Mouse (Mus musculus): ENCODE measurements around the gene Tnfsf12. TPM values are rescaled to one million over a fixed set of nuclear protein-coding genes. Genes with fewer than 3 reads are reported as not detected.

The Tnfsf12 gene
- total and polyA plus RNA-seq, 2 experiments from 2014 or later, result 4.5 to 6.2 TPM

- Histone ChIP-seq H3K27me3 (ENCODE audit: insufficient read depth, low read length) (no peaks in the 10 kb centered on the region), H3K9me3 (ENCODE audit: low read length) (no peaks in the 10 kb centered on the region), H3K4me3 (ENCODE audit: low read depth, low read length) (no peak overlapping the region), H3K36me3 (ENCODE audit: insufficient read depth, low read length) (no peaks in the 10 kb centered on the region), H3K27ac (ENCODE audit: low read depth, low read length) (no peak overlapping the region), H3K4me1 (ENCODE audit: insufficient read depth, low read length) (peaks cover 5% of the 10 kb centered on the region; the same call in 1 of the 2 replicates), H3K4me2 (ENCODE audit: low read depth, low read length, poor library complexity, severe bottlenecking) (no peak overlapping the region), H3K9ac (replicated peaks; ENCODE audit: low read length, poor library complexity, severe bottlenecking) (no peak overlapping the region)
- 74% methylated on average over 1 of the region's 1 CpGs for WGBS
- no peak for DNase-seq (ENCODE audit: low spot score)
- TF ChIP-seq CTCF (IDR thresholded peaks at IDR 0.05), result no peak
- no peak for ATAC-seq (ENCODE audit: low FRiP score)
Observed at GRCm38 (mm10) chr11:69699595-69699994, 3.9 kb upstream of the Tnfsf12 start.

- DNase-seq (ENCODE audit: low spot score), result no peak
- Histone ChIP-seq H3K27me3 (ENCODE audit: insufficient read depth, low read length) (no peaks in the 10 kb centered on the region), H3K4me3 (ENCODE audit: low read depth, low read length) (no peak overlapping the region), H3K9me3 (ENCODE audit: low read length) (no peaks in the 10 kb centered on the region), H3K4me1 (ENCODE audit: insufficient read depth, low read length) (peaks cover 5% of the 10 kb centered on the region; the same call in 1 of the 2 replicates), H3K27ac (ENCODE audit: low read depth, low read length) (no peak overlapping the region), H3K9ac (replicated peaks; ENCODE audit: low read length, poor library complexity, severe bottlenecking) (no peak overlapping the region), H3K4me2 (ENCODE audit: low read depth, low read length, poor library complexity, severe bottlenecking) (no peak overlapping the region), H3K36me3 (ENCODE audit: insufficient read depth, low read length) (no peaks in the 10 kb centered on the region)
- peak; percentile 37 for TF ChIP-seq CTCF (IDR thresholded peaks at IDR 0.05)
- ATAC-seq (ENCODE audit: low FRiP score), result no peak
- WGBS, result 74% methylated on average over 5 of the region's 5 CpGs
Observed at GRCm38 (mm10) chr11:69698574-69698973, 2.9 kb upstream of the Tnfsf12 start.

- Histone ChIP-seq H3K4me3 (ENCODE audit: low read depth, low read length) (no peak overlapping the region), H3K27ac (ENCODE audit: low read depth, low read length) (no peak overlapping the region), H3K4me2 (ENCODE audit: low read depth, low read length, poor library complexity, severe bottlenecking) (no peak overlapping the region), H3K36me3 (ENCODE audit: insufficient read depth, low read length) (no peaks in the 10 kb centered on the region), H3K9ac (replicated peaks; ENCODE audit: low read length, poor library complexity, severe bottlenecking) (no peak overlapping the region), H3K27me3 (ENCODE audit: insufficient read depth, low read length) (no peaks in the 10 kb centered on the region), H3K4me1 (ENCODE audit: insufficient read depth, low read length) (peaks cover 5% of the 10 kb centered on the region; the same call in 1 of the 2 replicates), H3K9me3 (ENCODE audit: low read length) (no peaks in the 10 kb centered on the region)
- DNase-seq (ENCODE audit: low spot score) (no peak), ATAC-seq (ENCODE audit: low FRiP score) (no peak)
- TF ChIP-seq CTCF (IDR thresholded peaks at IDR 0.05), result no peak
- WGBS, result 89% methylated on average over 3 of the region's 3 CpGs
Observed at GRCm38 (mm10) chr11:69697396-69697795, 1.7 kb upstream of the Tnfsf12 start.

- DNase-seq (ENCODE audit: low spot score), result no peak
- 24% methylated on average over 6 of the region's 6 CpGs for WGBS
- no peak for ATAC-seq (ENCODE audit: low FRiP score)
- peak overlapping the region; percentile 97 for H3K4me2 ChIP-seq (ENCODE audit: low read depth, low read length, poor library complexity, severe bottlenecking)
- H3K9me3 ChIP-seq (ENCODE audit: low read length), result no peaks in the 10 kb centered on the region
- H3K27me3 ChIP-seq (ENCODE audit: insufficient read depth, low read length), result no peaks in the 10 kb centered on the region
- peak overlapping the region; percentile 73 for H3K9ac ChIP-seq (replicated peaks; ENCODE audit: low read length, poor library complexity, severe bottlenecking)
- peak overlapping the region; percentile 45; the same call in 1 of the 2 replicates for H3K4me3 ChIP-seq (ENCODE audit: low read depth, low read length)
- no peak overlapping the region for H3K27ac ChIP-seq (ENCODE audit: low read depth, low read length)
- no peak for TF ChIP-seq CTCF (IDR thresholded peaks at IDR 0.05)
- H3K4me1 ChIP-seq (ENCODE audit: insufficient read depth, low read length), result peaks cover 5% of the 10 kb centered on the region; the same call in 1 of the 2 replicates
- H3K36me3 ChIP-seq (ENCODE audit: insufficient read depth, low read length), result no peaks in the 10 kb centered on the region
Observed at GRCm38 (mm10) chr11:69695046-69695360, 646 bp downstream of the Tnfsf12 start.

- no peak overlapping the region for H3K9ac ChIP-seq (replicated peaks; ENCODE audit: low read length, poor library complexity, severe bottlenecking)
- H3K27ac ChIP-seq (ENCODE audit: low read depth, low read length), result no peak overlapping the region
- no peaks in the 10 kb centered on the region for H3K27me3 ChIP-seq (ENCODE audit: insufficient read depth, low read length)
- no peaks in the 10 kb centered on the region for H3K36me3 ChIP-seq (ENCODE audit: insufficient read depth, low read length)
- 50% methylated on average over 11 of the region's 11 CpGs for WGBS
- H3K4me3 ChIP-seq (ENCODE audit: low read depth, low read length), result no peak overlapping the region
- H3K9me3 ChIP-seq (ENCODE audit: low read length), result no peaks in the 10 kb centered on the region
- peaks cover 5% of the 10 kb centered on the region; the same call in 1 of the 2 replicates for H3K4me1 ChIP-seq (ENCODE audit: insufficient read depth, low read length)
- no peak for DNase-seq (ENCODE audit: low spot score)
- no peak for TF ChIP-seq CTCF (IDR thresholded peaks at IDR 0.05)
- no peak overlapping the region for H3K4me2 ChIP-seq (ENCODE audit: low read depth, low read length, poor library complexity, severe bottlenecking)
- no peak for ATAC-seq (ENCODE audit: low FRiP score)
Observed at GRCm38 (mm10) chr11:69693421-69693965, 2.2 kb downstream of the Tnfsf12 start.

GRCm38 (mm10) chr11:69692863-69693262 is 2.8 kb downstream of the Tnfsf12 start:
- Histone ChIP-seq H3K9ac (replicated peaks; ENCODE audit: low read length, poor library complexity, severe bottlenecking) (no peak overlapping the region), H3K27me3 (ENCODE audit: insufficient read depth, low read length) (no peaks in the 10 kb centered on the region), H3K9me3 (ENCODE audit: low read length) (no peaks in the 10 kb centered on the region), H3K4me1 (ENCODE audit: insufficient read depth, low read length) (peaks cover 5% of the 10 kb centered on the region; the same call in 1 of the 2 replicates), H3K4me3 (ENCODE audit: low read depth, low read length) (no peak overlapping the region), H3K27ac (ENCODE audit: low read depth, low read length) (no peak overlapping the region), H3K4me2 (ENCODE audit: low read depth, low read length, poor library complexity, severe bottlenecking) (no peak overlapping the region), H3K36me3 (ENCODE audit: insufficient read depth, low read length) (no peaks in the 10 kb centered on the region)
- WGBS, result 94% methylated on average over 6 of the region's 6 CpGs
- ATAC-seq (ENCODE audit: low FRiP score) (no peak), DNase-seq (ENCODE audit: low spot score) (no peak)
- no peak for TF ChIP-seq CTCF (IDR thresholded peaks at IDR 0.05)

Data from midbrain, postnatal 0 days (tissue).